Mouse (Mus musculus) R1 (cell line): ENCODE measurements around the gene Elavl4.

Source experiments
- DNase-seq: peaks from one replicate; pipeline ENCODE4 v3.0.0-alpha.2; 2018; ENCODE audit warnings: low read depth, low spot score

Gene Elavl4

GRCm38 (mm10) chr4:110351178-110352000 is at the start of gene Elavl4:
Gene Elavl4 (minus strand): TSS chr4:110351909.
- DNase-seq = peak; percentile 75

GRCm38 (mm10) chr4:110397618-110398045 is 45.9 kb upstream of the Elavl4 start, which contains the start of gene Agbl4:
Gene Agbl4 (plus strand): TSS chr4:110397661.
- peak; percentile 83 for DNase-seq

- DNase-seq = no peak
Measured at GRCm38 (mm10) chr4:110396221-110396620, 44.5 kb upstream of the Elavl4 start.

GRCm38 (mm10) chr4:110360568-110360967 is 8.9 kb upstream of the Elavl4 start:
- no peak for DNase-seq

- DNase-seq = no peak
Measured at GRCm38 (mm10) chr4:110352001-110352369, 276 bp upstream of the Elavl4 start.

- no peak for DNase-seq
Measured at GRCm38 (mm10) chr4:110350856-110351177, 892 bp downstream of the Elavl4 start.

- DNase-seq = peak; percentile 20
Measured at GRCm38 (mm10) chr4:110323912-110324311, 27.8 kb downstream of the Elavl4 start.

GRCm38 (mm10) chr4:110312126-110312525 is 39.6 kb downstream of the Elavl4 start:
- DNase-seq = peak; percentile 97

- peak; percentile 27 for DNase-seq
Measured at GRCm38 (mm10) chr4:110306972-110307371, 44.7 kb downstream of the Elavl4 start.

- DNase-seq = no peak
Measured at GRCm38 (mm10) chr4:110306559-110306958, 45.1 kb downstream of the Elavl4 start.

- peak; percentile 40 for DNase-seq
Measured at GRCm38 (mm10) chr4:110295793-110296192, 55.9 kb downstream of the Elavl4 start.

- DNase-seq = no peak
Measured at GRCm38 (mm10) chr4:110293238-110293637, 58.5 kb downstream of the Elavl4 start.

GRCm38 (mm10) chr4:110292471-110292870 is 59.2 kb downstream of the Elavl4 start:
- no peak for DNase-seq

- peak; percentile 43 for DNase-seq
Measured at GRCm38 (mm10) chr4:110290544-110291095, 61.1 kb downstream of the Elavl4 start.

GRCm38 (mm10) chr4:110290056-110290455 is 61.7 kb downstream of the Elavl4 start:
- DNase-seq = no peak

GRCm38 (mm10) chr4:110287412-110288067 is 64.2 kb downstream of the Elavl4 start:
- peak; percentile 32 for DNase-seq

GRCm38 (mm10) chr4:110286841-110287240 is 64.9 kb downstream of the Elavl4 start:
- no peak for DNase-seq

GRCm38 (mm10) chr4:110286371-110286781 is 65.3 kb downstream of the Elavl4 start:
- no peak for DNase-seq

GRCm38 (mm10) chr4:110285346-110286330 is 66.1 kb downstream of the Elavl4 start:
- peak; percentile 30 for DNase-seq

- DNase-seq = no peak
Measured at GRCm38 (mm10) chr4:110284446-110284845, 67.3 kb downstream of the Elavl4 start.

GRCm38 (mm10) chr4:110270046-110270445 is 81.7 kb downstream of the Elavl4 start:
- no peak for DNase-seq
